Mouse (Mus musculus): ENCODE data around the gene Mef2d. TPM values are rescaled to one million over a fixed set of nuclear protein-coding genes. Genes with fewer than 3 reads are reported as not detected.

The Mef2d gene
- polyA plus RNA-seq, 1 experiment, result 64.7 TPM

- Histone ChIP-seq H3K27ac (ENCODE audit: control insufficient read depth, insufficient read depth, low read depth, low read length, poor library complexity) (no peak overlapping the region), H3K4me1 (ENCODE audit: control insufficient read depth, insufficient read depth, low read length) (no peaks in the 10 kb centered on the region), H3K4me3 (replicated peaks; ENCODE audit: control insufficient read depth, low read depth, low read length) (no peak overlapping the region)
- TF ChIP-seq CTCF (IDR thresholded peaks at IDR 0.05; ENCODE audit: control insufficient read depth, insufficient read depth, low read length) (peak; percentile 61), POLR2A (IDR thresholded peaks at IDR 0.05; ENCODE audit: borderline replicate concordance, control insufficient read depth, low read depth, low read length) (no peak)
- WGBS, result 53% methylated on average over 23 of the region's 23 CpGs
Measured at GRCm38 (mm10) chr3:88157771-88158597, 15.8 kb downstream of the Mef2d start.

GRCm38 (mm10) chr3:88158991-88159390, 16.8 kb downstream of the Mef2d start:
- no peak for TF ChIP-seq CTCF (IDR thresholded peaks at IDR 0.05; ENCODE audit: control insufficient read depth, insufficient read depth, low read length)
- no peak for TF ChIP-seq POLR2A (IDR thresholded peaks at IDR 0.05; ENCODE audit: borderline replicate concordance, control insufficient read depth, low read depth, low read length)
- 86% methylated on average over 6 of the region's 6 CpGs for WGBS
- H3K27ac ChIP-seq (ENCODE audit: control insufficient read depth, insufficient read depth, low read depth, low read length, poor library complexity), result no peak overlapping the region
- H3K4me1 ChIP-seq (ENCODE audit: control insufficient read depth, insufficient read depth, low read length), result no peaks in the 10 kb centered on the region
- H3K4me3 ChIP-seq (replicated peaks; ENCODE audit: control insufficient read depth, low read depth, low read length), result no peak overlapping the region

GRCm38 (mm10) chr3:88160856-88161255, 18.7 kb downstream of the Mef2d start:
- no peaks in the 10 kb centered on the region for H3K4me1 ChIP-seq (ENCODE audit: control insufficient read depth, insufficient read depth, low read length)
- TF ChIP-seq CTCF (IDR thresholded peaks at IDR 0.05; ENCODE audit: control insufficient read depth, insufficient read depth, low read length) (no peak), POLR2A (IDR thresholded peaks at IDR 0.05; ENCODE audit: borderline replicate concordance, control insufficient read depth, low read depth, low read length) (no peak)
- H3K4me3 ChIP-seq (replicated peaks; ENCODE audit: control insufficient read depth, low read depth, low read length), result no peak overlapping the region
- H3K27ac ChIP-seq (ENCODE audit: control insufficient read depth, insufficient read depth, low read depth, low read length, poor library complexity), result no peak overlapping the region
- WGBS, result 81% methylated on average over 6 of the region's 6 CpGs

- no peaks in the 10 kb centered on the region for H3K4me1 ChIP-seq (ENCODE audit: control insufficient read depth, insufficient read depth, low read length)
- 87% methylated on average over 8 of the region's 8 CpGs for WGBS
- TF ChIP-seq CTCF (IDR thresholded peaks at IDR 0.05; ENCODE audit: control insufficient read depth, insufficient read depth, low read length) (no peak), POLR2A (IDR thresholded peaks at IDR 0.05; ENCODE audit: borderline replicate concordance, control insufficient read depth, low read depth, low read length) (no peak)
- no peak overlapping the region for H3K4me3 ChIP-seq (replicated peaks; ENCODE audit: control insufficient read depth, low read depth, low read length)
- no peak overlapping the region for H3K27ac ChIP-seq (ENCODE audit: control insufficient read depth, insufficient read depth, low read depth, low read length, poor library complexity)
Measured at GRCm38 (mm10) chr3:88162259-88162658, 20.1 kb downstream of the Mef2d start.

- Histone ChIP-seq H3K4me1 (ENCODE audit: control insufficient read depth, insufficient read depth, low read length) (no peaks in the 10 kb centered on the region), H3K4me3 (replicated peaks; ENCODE audit: control insufficient read depth, low read depth, low read length) (no peak overlapping the region)
- TF ChIP-seq POLR2A (IDR thresholded peaks at IDR 0.05; ENCODE audit: borderline replicate concordance, control insufficient read depth, low read depth, low read length) (no peak), CTCF (IDR thresholded peaks at IDR 0.05; ENCODE audit: control insufficient read depth, insufficient read depth, low read length) (no peak)
Measured at GRCm38 (mm10) chr3:88162811-88163210, 20.6 kb downstream of the Mef2d start.

GRCm38 (mm10) chr3:88163847-88164246, 21.7 kb downstream of the Mef2d start:
- WGBS, result 87% methylated on average over 3 of the region's 3 CpGs

More at GRCm38 (mm10) chr3:88162811-88163210, 20.6 kb downstream of the Mef2d start:
- WGBS, result 92% methylated on average over 4 of the region's 4 CpGs
- H3K27ac ChIP-seq (ENCODE audit: control insufficient read depth, insufficient read depth, low read depth, low read length, poor library complexity), result no peak overlapping the region

GRCm38 (mm10) chr3:88164263-88164662, 22.1 kb downstream of the Mef2d start:
- TF ChIP-seq POLR2A (IDR thresholded peaks at IDR 0.05; ENCODE audit: borderline replicate concordance, control insufficient read depth, low read depth, low read length) (no peak), CTCF (IDR thresholded peaks at IDR 0.05; ENCODE audit: control insufficient read depth, insufficient read depth, low read length) (no peak)
- H3K27ac ChIP-seq (ENCODE audit: control insufficient read depth, insufficient read depth, low read depth, low read length, poor library complexity), result no peak overlapping the region
- H3K4me3 ChIP-seq (replicated peaks; ENCODE audit: control insufficient read depth, low read depth, low read length), result no peak overlapping the region
- H3K4me1 ChIP-seq (ENCODE audit: control insufficient read depth, insufficient read depth, low read length), result no peaks in the 10 kb centered on the region
- 82% methylated on average over 3 of the region's 3 CpGs for WGBS

More at GRCm38 (mm10) chr3:88163847-88164246, 21.7 kb downstream of the Mef2d start:
- Histone ChIP-seq H3K4me1 (ENCODE audit: control insufficient read depth, insufficient read depth, low read length) (no peaks in the 10 kb centered on the region), H3K4me3 (replicated peaks; ENCODE audit: control insufficient read depth, low read depth, low read length) (no peak overlapping the region), H3K27ac (ENCODE audit: control insufficient read depth, insufficient read depth, low read depth, low read length, poor library complexity) (no peak overlapping the region)
- TF ChIP-seq CTCF (IDR thresholded peaks at IDR 0.05; ENCODE audit: control insufficient read depth, insufficient read depth, low read length) (no peak), POLR2A (IDR thresholded peaks at IDR 0.05; ENCODE audit: borderline replicate concordance, control insufficient read depth, low read depth, low read length) (no peak)

- 84% methylated on average over 5 of the region's 5 CpGs for WGBS
- Histone ChIP-seq H3K27ac (ENCODE audit: control insufficient read depth, insufficient read depth, low read depth, low read length, poor library complexity) (no peak overlapping the region), H3K4me1 (ENCODE audit: control insufficient read depth, insufficient read depth, low read length) (no peaks in the 10 kb centered on the region), H3K4me3 (replicated peaks; ENCODE audit: control insufficient read depth, low read depth, low read length) (no peak overlapping the region)
- TF ChIP-seq CTCF (IDR thresholded peaks at IDR 0.05; ENCODE audit: control insufficient read depth, insufficient read depth, low read length) (no peak), POLR2A (IDR thresholded peaks at IDR 0.05; ENCODE audit: borderline replicate concordance, control insufficient read depth, low read depth, low read length) (no peak)
Measured at GRCm38 (mm10) chr3:88166056-88166455, 23.9 kb downstream of the Mef2d start.

Data from bone marrow, adult 2 months (tissue).